Mouse (Mus musculus) left cerebral cortex, adult 2 months (tissue): ENCODE results near the gene Helz. TPM values are rescaled to one million over a fixed set of nuclear protein-coding genes. Genes with fewer than 3 reads are reported as not detected.

Experiments used
- DNase-seq, 2 experiments: peaks; one replicate each; pipeline ENCODE4 v3.0.0; 2021 to 2022; ENCODE audit warnings: low spot score in 2 of 2, mixed read lengths in 1 of 2; ENCODE audit errors: extremely low spot score in 1 of 2
- H3K27ac ChIP-seq: fragments of 200-600 bp; 2 replicates; pipeline ENCODE4 v1.8.1; 2022
- H3K4me3 ChIP-seq: fragments of 200-600 bp; 2 replicates; pipeline ENCODE4 v1.8.1; 2022
- CTCF ChIP-seq: fragments of 200-600 bp; IDR thresholded peaks from 2 replicates; pipeline ENCODE4 v1.8.1; 2022; ENCODE audit warnings: antibody characterized with exemption, mild to moderate bottlenecking, moderate library complexity
- intact Hi-C: fragments of 180-260 bp; cut with DNase I; formaldehyde crosslinking; loops from one replicate; pipeline ENCODE4 v1.15.1; 2025
- microRNA-seq, 2 experiments: library from miRNA; unstranded; fragments of <30 nt; microRNA quantifications; one replicate each; pipeline ENCODE4 v1.2.0; 2021
- total RNA-seq, 2 experiments: library from RNA; stranded (reverse); gene quantifications; 2 replicates each; pipeline ENCODE4 v1.2.3; 2021

Gene Helz
- total RNA-seq, 2 experiments from 2014 or later = 52.2 to 53.3 TPM

GRCm38 (mm10) chr11:107720264-107721021 lies 172.7 kb downstream of the Helz start:
- no peak overlapping the region for H3K27ac ChIP-seq
- H3K4me3 ChIP-seq = no peak overlapping the region
- intact Hi-C loops = no loop called here
- TF ChIP-seq CTCF = no peak
- DNase-seq = no peak

GRCm38 (mm10) chr11:107721057-107721456 lies 173.3 kb downstream of the Helz start:
- H3K4me3 ChIP-seq = no peak overlapping the region
- TF ChIP-seq CTCF = no peak
- DNase-seq = no peak
- intact Hi-C loops = no loop called here
- no peak overlapping the region for H3K27ac ChIP-seq

DNA sequence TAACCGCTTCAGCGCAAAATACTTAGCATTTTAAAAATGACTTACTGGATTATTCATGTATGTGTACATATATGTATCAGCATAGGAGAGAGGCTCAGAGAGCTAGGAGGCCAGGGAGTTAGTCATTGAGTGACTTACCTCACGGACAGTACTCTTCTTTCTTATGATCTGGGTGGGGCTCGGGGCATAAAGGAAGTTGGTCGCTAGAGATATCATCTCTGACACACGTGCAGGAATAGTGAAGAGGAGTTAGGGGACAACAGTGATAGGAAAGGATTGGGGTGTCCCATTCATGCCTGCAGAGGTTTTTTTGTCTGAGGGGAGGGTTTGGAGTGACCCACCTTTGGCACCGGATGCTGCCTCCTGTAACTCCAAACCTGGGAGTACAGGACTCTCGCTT lies 176.9 kb downstream of the Helz start:
- intact Hi-C loops = no loop called here
- H3K4me3 ChIP-seq = no peak overlapping the region
- no peak for TF ChIP-seq CTCF
- no peak for DNase-seq
- H3K27ac ChIP-seq = no peak overlapping the region

DNA sequence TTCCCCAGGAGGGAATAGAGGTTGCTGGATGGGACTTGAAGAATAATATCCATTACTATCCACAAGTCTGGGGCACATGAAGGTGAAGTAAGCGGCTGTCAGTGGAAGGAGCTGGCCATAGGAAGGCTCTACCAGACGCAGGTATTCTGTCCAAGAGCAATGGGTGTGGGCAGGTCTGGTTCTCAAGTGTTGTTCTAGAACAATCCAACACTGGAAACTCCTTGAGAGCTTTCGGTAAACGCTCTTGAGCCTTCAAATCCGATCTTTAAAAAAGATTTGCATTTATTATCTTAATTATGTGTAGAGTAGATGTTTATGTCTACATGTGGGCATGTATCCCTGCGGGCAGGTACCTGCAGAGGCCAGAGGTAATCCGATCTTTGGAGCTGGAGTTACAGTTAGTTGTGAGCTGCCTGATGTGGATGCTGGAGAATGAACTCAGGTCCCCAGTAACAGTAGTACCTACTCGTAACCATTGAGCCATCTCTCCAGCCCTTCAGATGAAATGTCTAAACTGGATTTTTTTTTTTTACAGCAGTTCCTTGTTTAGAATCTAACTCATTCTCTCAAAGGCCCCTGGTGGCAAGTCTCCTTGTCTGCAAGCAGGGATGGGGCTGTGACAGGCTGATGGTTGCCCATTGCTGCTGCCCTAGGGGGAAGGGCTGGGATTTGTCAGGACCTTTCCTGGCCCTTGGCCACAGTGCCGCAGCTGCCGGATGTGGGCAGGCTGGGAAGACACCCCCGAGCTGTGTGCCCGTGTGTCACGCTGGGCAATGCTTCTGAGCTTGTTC lies 180.5 kb downstream of the Helz start:
- H3K27ac ChIP-seq = no peak overlapping the region
- intact Hi-C loops = no loop called here
- DNase-seq = no peak
- H3K4me3 ChIP-seq = no peak overlapping the region
- TF ChIP-seq CTCF = peak; percentile 30

GRCm38 (mm10) chr11:107729141-107729540 lies 181.4 kb downstream of the Helz start:
- intact Hi-C loops = no loop called here
- DNase-seq = no peak
- no peak overlapping the region for H3K4me3 ChIP-seq
- H3K27ac ChIP-seq = no peak overlapping the region
- TF ChIP-seq CTCF = no peak

DNA sequence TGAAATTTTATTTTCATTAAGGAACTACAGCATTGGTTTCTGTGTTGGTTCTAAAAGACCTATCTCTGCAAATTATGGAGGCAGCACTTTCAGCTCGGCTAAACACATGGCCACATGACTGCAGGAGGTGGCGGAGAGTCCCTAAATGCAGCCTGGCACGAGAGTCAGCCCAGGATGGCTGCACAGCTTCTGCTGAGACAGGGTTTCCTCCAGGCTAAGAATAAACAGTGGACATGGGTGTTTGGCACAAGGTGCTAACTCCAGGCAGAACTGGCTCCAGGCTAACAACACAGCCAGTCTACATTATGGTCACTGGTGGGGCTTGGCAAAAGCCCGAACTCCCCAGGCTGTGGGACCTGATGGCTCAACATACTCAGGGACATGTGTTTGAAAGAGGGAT lies 183.2 kb downstream of the Helz start:
- no peak for DNase-seq
- H3K4me3 ChIP-seq = no peak overlapping the region
- H3K27ac ChIP-seq = no peak overlapping the region
- TF ChIP-seq CTCF = no peak
- intact Hi-C loops = no loop called here

- no peak overlapping the region for H3K27ac ChIP-seq
- TF ChIP-seq CTCF = no peak
- H3K4me3 ChIP-seq = no peak overlapping the region
- no peak for DNase-seq
- intact Hi-C loops = no loop called here
Observed at GRCm38 (mm10) chr11:107731498-107731897, 183.8 kb downstream of the Helz start.

DNA sequence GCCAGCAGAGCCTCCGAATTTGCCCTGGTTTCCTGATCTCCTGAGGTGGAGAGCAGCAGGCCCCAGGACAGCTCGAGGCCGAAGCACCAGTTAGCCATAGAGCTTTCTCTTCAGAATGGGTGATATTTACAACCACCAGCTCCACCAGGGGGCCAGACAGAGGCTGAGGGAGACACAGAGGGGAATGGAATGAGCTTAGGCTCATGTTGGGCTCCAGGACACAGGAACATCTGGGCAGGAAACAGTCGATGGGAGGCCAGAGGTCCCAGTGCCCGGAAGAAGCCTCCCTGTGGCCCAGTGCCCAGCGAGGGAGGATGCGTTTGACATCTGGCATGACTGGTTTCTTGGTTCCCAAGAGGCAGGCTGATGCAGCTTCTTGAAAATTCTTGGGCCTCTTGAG lies 186.4 kb downstream of the Helz start:
- intact Hi-C loops = no loop called here
- H3K27ac ChIP-seq = no peak overlapping the region
- H3K4me3 ChIP-seq = no peak overlapping the region
- no peak; the same call in 1 of the 2 replicates for TF ChIP-seq CTCF
- no peak for DNase-seq

GRCm38 (mm10) chr11:107737886-107738285 lies 190.2 kb downstream of the Helz start:
- Histone ChIP-seq H3K27ac (no peak overlapping the region), H3K4me3 (no peak overlapping the region)
- DNase-seq = no peak
- intact Hi-C loops = no loop called here
- TF ChIP-seq CTCF = no peak

DNA sequence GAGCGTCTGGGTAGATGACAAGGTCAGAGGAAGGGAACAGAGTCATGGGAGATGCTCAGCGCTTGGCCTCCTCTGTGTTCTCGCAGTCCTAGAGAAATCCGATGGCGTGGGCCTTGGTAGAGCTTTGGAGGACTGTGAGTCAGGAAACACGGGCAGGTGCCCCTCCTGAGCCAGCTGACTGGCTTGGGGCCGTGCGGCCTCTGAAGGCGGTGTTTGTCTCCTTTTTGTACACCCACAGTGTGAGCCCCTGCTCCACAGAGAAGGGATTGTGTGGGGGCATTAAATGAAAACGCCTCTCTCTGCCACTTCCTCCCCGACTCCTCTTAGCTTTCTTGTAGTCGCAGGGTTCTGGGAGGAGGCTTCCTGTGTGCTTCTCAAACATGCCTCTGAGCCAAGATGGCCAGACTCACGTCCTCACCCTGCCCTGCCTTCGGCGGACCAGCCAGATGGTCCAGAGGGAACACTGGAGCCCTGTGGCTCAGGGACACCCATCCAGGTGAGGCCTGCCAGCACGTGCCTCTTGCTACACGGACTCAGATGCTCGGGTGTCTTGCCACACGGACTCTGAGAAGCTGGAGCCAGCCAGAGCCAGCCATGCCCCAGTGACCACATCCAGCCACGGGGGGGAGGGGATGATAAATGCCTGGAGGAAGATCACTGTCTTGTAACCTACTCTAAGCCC lies 190.8 kb downstream of the Helz start:
- DNase-seq = no peak
- H3K4me3 ChIP-seq = no peak overlapping the region

GRCm38 (mm10) chr11:107743100-107743499 lies 195.4 kb downstream of the Helz start:
- no peak overlapping the region for H3K27ac ChIP-seq
- no peak overlapping the region for H3K4me3 ChIP-seq
- no peak for DNase-seq
- intact Hi-C loops = no loop called here
- TF ChIP-seq CTCF = no peak

More for the DNA sequence above, 190.8 kb downstream of the Helz start:
- no peak for TF ChIP-seq CTCF
- H3K27ac ChIP-seq = no peak overlapping the region
- intact Hi-C loops = no loop called here

Small RNA genes lying within 50 kb of the gene (microRNA-seq; reads per million reads assigned to microRNA genes)
- gene Mir6932 = 0 to 0.24 reads per million in 2 experiments

Other genes starting within 250 kb of the Helz start
- gene Pitpnc1, start 77.2 kb upstream of the Helz start, total RNA-seq = 10 to 100 TPM; 54.5 to 55.2 TPM
- gene Psmd12, start 68.4 kb upstream of the Helz start, total RNA-seq = 10 to 100 TPM; 67.1 to 72.9 TPM
- gene Cacng1, start 168.6 kb downstream of the Helz start, total RNA-seq = not detected
- gene Cacng4, start 246.6 kb downstream of the Helz start, total RNA-seq = 10 to 100 TPM; 22.9 to 37.1 TPM